Mouse (Mus musculus) myocyte (in vitro differentiated cells): ENCODE measurements around the gene Olfr69.

Experiments used
- E2F4 ChIP-seq: IDR thresholded peaks from one replicate; pipeline ENCODE4 v1.6.1; 2011; ENCODE audit warnings: mild to moderate bottlenecking, control low read depth, moderate library complexity; ENCODE audit not compliant: insufficient read depth
- POLR2A ChIP-seq: IDR thresholded peaks from one replicate; pipeline ENCODE4 v1.6.1; 2011; ENCODE audit warnings: low read depth, mild to moderate bottlenecking, control low read depth, moderate library complexity; ENCODE audit not compliant: insufficient read length

DNA sequence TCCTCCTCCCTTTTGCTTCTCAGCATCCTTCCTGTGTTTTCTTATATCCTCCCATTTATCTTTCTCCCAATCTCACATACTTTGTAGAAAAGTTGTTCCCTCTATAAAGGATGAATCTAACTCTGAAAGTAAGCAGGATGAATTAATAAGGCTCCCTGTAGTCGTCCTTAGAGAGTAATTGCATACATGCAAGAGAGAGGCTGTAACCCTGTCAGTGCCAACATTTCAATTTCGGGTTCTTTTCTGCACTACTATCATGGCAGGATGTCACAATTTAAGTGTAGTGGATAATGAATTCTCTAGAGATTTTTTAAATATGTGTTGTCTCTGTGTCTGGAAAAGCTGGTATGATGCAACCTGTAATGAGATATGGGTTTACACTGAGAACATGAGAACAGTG lies 14.2 kb downstream of the Olfr69 start, which contains the start of gene Olfr630:
- TF ChIP-seq E2F4 (no peak), POLR2A (no peak)
